Mouse (Mus musculus) limb, embryonic 14.5 days (tissue): ENCODE data around the gene Mtr. TPM values are rescaled to one million over a fixed set of nuclear protein-coding genes. Genes with fewer than 3 reads are reported as not detected.
"Not testable (repeated sequence)": the region's sequence is repeated elsewhere in the genome, so short reads cannot be mapped to it uniquely, and the experiment has no call there.

Experiments
- ATAC-seq: fragments of 200-750 bp; cut with Nextera tagmentation; 2 replicates; pipeline ENCODE4 v1.8.0; 2017; ENCODE audit warnings: low read depth, moderate number of reproducible peaks, moderate TSS enrichment; ENCODE audit not compliant: low FRiP score
- DNase-seq: peaks from one replicate; pipeline ENCODE4 v3.0.0-alpha.2; 2015; ENCODE audit warnings: low spot score
- H3K27ac ChIP-seq: fragments of 300-500 bp; sonication (generic); replicated peaks from 2 replicates; pipeline ENCODE4 v1.5.1; 2014; ENCODE audit warnings: low read depth, mild to moderate bottlenecking, low read length, moderate library complexity, mixed read lengths
- H3K27me3 ChIP-seq: fragments of 300-500 bp; sonication (generic); 2 replicates; pipeline ENCODE4 v1.6.1; 2014; ENCODE audit warnings: low read length, mixed read lengths; ENCODE audit not compliant: control insufficient read depth, insufficient read depth
- H3K36me3 ChIP-seq: fragments of 300-500 bp; sonication (generic); 2 replicates; pipeline ENCODE4 v1.6.1; 2014; ENCODE audit warnings: mild to moderate bottlenecking, low read length, moderate library complexity, mixed read lengths; ENCODE audit not compliant: control insufficient read depth, insufficient read depth
- H3K4me1 ChIP-seq: fragments of 300-500 bp; sonication (generic); 2 replicates; pipeline ENCODE4 v1.6.1; 2014; ENCODE audit warnings: antibody characterized with exemption, low read length, mixed read lengths; ENCODE audit not compliant: control insufficient read depth, insufficient read depth
- H3K4me2 ChIP-seq: fragments of 300-500 bp; sonication (generic); replicated peaks from 2 replicates; pipeline ENCODE4 v1.6.1; 2014; ENCODE audit warnings: low read depth, mild to moderate bottlenecking, low read length, moderate library complexity; ENCODE audit not compliant: severe bottlenecking
- H3K4me3 ChIP-seq: fragments of 300-500 bp; sonication (generic); replicated peaks from 2 replicates; pipeline ENCODE4 v1.5.1; 2014; ENCODE audit warnings: low read length
- H3K9ac ChIP-seq: fragments of 300-500 bp; sonication (generic); 2 replicates; pipeline ENCODE4 v1.6.1; 2014; ENCODE audit warnings: mild to moderate bottlenecking, low read depth, low read length, moderate library complexity; ENCODE audit not compliant: severe bottlenecking
- H3K9me3 ChIP-seq: fragments of 300-500 bp; sonication (generic); 2 replicates; pipeline ENCODE4 v1.6.1; 2016; ENCODE audit warnings: low read length; ENCODE audit not compliant: control insufficient read depth
- POLR2A ChIP-seq: fragments of 200-500 bp; IDR thresholded peaks from 2 replicates; pipeline ENCODE4 v1.8.0; 2012; ENCODE audit warnings: inconsistent platforms, mild to moderate bottlenecking, moderate library complexity, borderline replicate concordance; ENCODE audit not compliant: insufficient read depth, insufficient read length; ENCODE audit errors: extremely low read depth
- WGBS: fragments of 180-500 bp; shearing (Covaris S2); extraction: QIAGEN DNeasy Blood & Tissue Kit; methylation state at CpG from one replicate; pipeline ENCODE4 v1.1.7; 2014; 5-methylcytosine and 5-hydroxymethylcytosine counted together
- polyA plus RNA-seq, 2 experiments: library from polyadenylated mRNA; depleted of rRNA in 1 of 2; stranded (reverse) in 1 of 2; unstranded in 1 of 2; fragments of >200 nt; fragmentation: Nextera tagmentation in 1 of 2; extraction: Ambion mirVana in 1 of 2; gene quantifications; 2 replicates each; pipeline versions ENCODE4 v1.2.1 to v1.2.3; 2012 to 2014

The Mtr gene
- polyA plus RNA-seq, 2 experiments = 15.9 to 21.4 TPM

- TF ChIP-seq POLR2A = no peak
- Histone ChIP-seq H3K9me3 (no peaks in the 10 kb centered on the region), H3K27me3 (no peaks in the 10 kb centered on the region), H3K9ac (no peak overlapping the region), H3K4me1 (no peaks in the 10 kb centered on the region), H3K4me3 (no peak overlapping the region), H3K4me2 (no peak overlapping the region), H3K36me3 (no peaks in the 10 kb centered on the region), H3K27ac (no peak overlapping the region)
- DNase-seq (no peak), ATAC-seq (no peak)
- WGBS = 86% methylated on average over 5 of the region's 5 CpGs
Observed at GRCm38 (mm10) chr13:12143347-12143746, 114.6 kb downstream of the Mtr start.

- H3K27ac ChIP-seq, H3K9me3 ChIP-seq, DNase-seq, H3K9ac ChIP-seq, ATAC-seq, H3K4me3 ChIP-seq, H3K27me3 ChIP-seq, H3K36me3 ChIP-seq, H3K4me2 ChIP-seq, H3K4me1 ChIP-seq: not testable (repeated sequence)
- WGBS = 93% methylated on average over 10 of the region's 10 CpGs
Observed at GRCm38 (mm10) chr13:12136461-12136860, 121.5 kb downstream of the Mtr start.

GRCm38 (mm10) chr13:12133549-12133948 lies 124.4 kb downstream of the Mtr start:
- DNase-seq (no peak), ATAC-seq (no peak)
- H3K27me3 ChIP-seq = no peaks in the 10 kb centered on the region
- TF ChIP-seq POLR2A = no peak
- no peaks in the 10 kb centered on the region for H3K9me3 ChIP-seq
- no peak overlapping the region for H3K27ac ChIP-seq
- no peak overlapping the region for H3K4me3 ChIP-seq
- WGBS = 65% methylated on average over 7 of the region's 7 CpGs
- H3K4me2 ChIP-seq = no peak overlapping the region
- H3K9ac ChIP-seq = no peak overlapping the region
- H3K4me1 ChIP-seq = no peaks in the 10 kb centered on the region
- no peaks in the 10 kb centered on the region for H3K36me3 ChIP-seq

Other genes starting within 250 kb of the Mtr start
- gene Ryr2, start 151.2 kb downstream of the Mtr start, polyA plus RNA-seq (2012; rRNA removed) = 0.58 and 0.79 TPM in 2 replicates
- 0.37 and 0.55 TPM in 2 replicates for gene Ryr2, start 151.2 kb downstream of the Mtr start, polyA plus RNA-seq (2014; fragmentation: Nextera tagmentation; extraction: Ambion mirVana)
- 132 and 141 TPM in 2 replicates for gene Actn2, start 82.6 kb upstream of the Mtr start, polyA plus RNA-seq (2012; rRNA removed)
- 153 and 219 TPM in 2 replicates for gene Actn2, start 82.6 kb upstream of the Mtr start, polyA plus RNA-seq (2014; fragmentation: Nextera tagmentation; extraction: Ambion mirVana)
- 26.1 and 29.9 TPM in 2 replicates for gene Heatr1, start 136.9 kb upstream of the Mtr start, polyA plus RNA-seq (2012; rRNA removed)
- gene Heatr1, start 136.9 kb upstream of the Mtr start, polyA plus RNA-seq (2014; fragmentation: Nextera tagmentation; extraction: Ambion mirVana) = 21.3 and 25.0 TPM in 2 replicates
- 27.5 and 29.1 TPM in 2 replicates for gene Lgals8, start 206.8 kb upstream of the Mtr start, polyA plus RNA-seq (2012; rRNA removed)
- 19.9 and 21.6 TPM in 2 replicates for gene Lgals8, start 206.8 kb upstream of the Mtr start, polyA plus RNA-seq (2014; fragmentation: Nextera tagmentation; extraction: Ambion mirVana)